Mouse (Mus musculus) stomach, embryonic 14.5 days (tissue): Measurements from ENCODE around the gene Ncaph. TPM values are rescaled to one million over a fixed set of nuclear protein-coding genes. Genes with fewer than 3 reads are reported as not detected.

Source experiments
- polyA plus RNA-seq: library from polyadenylated mRNA; unstranded; fragments of >200 nt; fragmentation: Nextera tagmentation; extraction: Ambion mirVana; gene quantifications from 2 replicates; pipeline ENCODE4 v1.2.1, GENCODE M21; 2014

Ncaph gene
- polyA plus RNA-seq, 1 experiment from 2014 or later, result 81.4 TPM

Other genes with a start within 250 kb of the Ncaph start
- gene Sppl2a, start 200.7 kb downstream of the Ncaph start, polyA plus RNA-seq, result 54.9 and 62.0 TPM in 2 replicates
- 9.8 and 11.9 TPM in 2 replicates for gene Ap4e1, start 125.2 kb downstream of the Ncaph start, polyA plus RNA-seq
- gene Blvra, start 63.3 kb downstream of the Ncaph start, polyA plus RNA-seq, result 49.6 and 53.0 TPM in 2 replicates
- 29.5 and 30.0 TPM in 2 replicates for gene Itpripl1, start 9.5 kb upstream of the Ncaph start, polyA plus RNA-seq
- 2.4 and 3.1 TPM in 2 replicates for gene 1810024B03Rik, start 74.3 kb upstream of the Ncaph start, polyA plus RNA-seq
- 72.5 and 79.5 TPM in 2 replicates for gene Snrnp200, start 74.4 kb upstream of the Ncaph start, polyA plus RNA-seq
- 56.1 and 57.1 TPM in 2 replicates for gene Ciao1, start 113.9 kb upstream of the Ncaph start, polyA plus RNA-seq
- gene Tmem127, start 114.0 kb upstream of the Ncaph start, polyA plus RNA-seq, result 21.1 TPM in 2 replicates
- gene Stard7, start 136.3 kb upstream of the Ncaph start, polyA plus RNA-seq, result 72.7 and 77.0 TPM in 2 replicates
- gene Dusp2, start 202.2 kb upstream of the Ncaph start, polyA plus RNA-seq, result 3.2 and 3.8 TPM in 2 replicates
- gene Astl, start 204.7 kb upstream of the Ncaph start, polyA plus RNA-seq, result not detected in 2 replicates
- 0.64 and 0.98 TPM in 2 replicates for gene Adra2b, start 229.3 kb upstream of the Ncaph start, polyA plus RNA-seq